Mouse (Mus musculus): ENCODE measurements around the gene Nedd9.

DNA sequence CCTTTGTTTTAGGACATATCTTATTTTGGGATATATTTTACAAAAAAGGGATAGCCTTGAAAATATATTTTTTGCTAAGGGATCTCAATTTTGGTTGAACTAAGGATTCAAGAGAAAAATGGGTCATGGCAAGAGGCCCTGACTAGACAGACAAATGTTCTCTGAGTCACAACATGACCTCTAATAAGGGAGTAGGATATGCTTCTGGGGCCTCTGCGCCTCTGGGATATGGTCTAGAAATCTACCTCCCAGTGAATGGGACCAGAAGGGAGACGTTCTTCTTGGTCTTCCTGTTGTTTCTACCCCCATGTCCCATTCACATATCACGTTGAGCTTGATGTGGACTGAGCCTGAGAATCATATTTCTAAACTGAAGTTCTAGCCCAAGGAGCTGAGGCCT is 136.6 kb downstream of the Nedd9 start:
- TF ChIP-seq CTCF (IDR thresholded peaks at IDR 0.05) (no peak), EP300 (IDR thresholded peaks at IDR 0.05; ENCODE audit: insufficient read depth, low read depth, low read length) (no peak), POLR2A (IDR thresholded peaks at IDR 0.05; ENCODE audit: insufficient read depth, low read depth, low read length) (no peak)
